Mouse (Mus musculus): ENCODE measurements around the gene Mypn.

Gene Mypn

DNA sequence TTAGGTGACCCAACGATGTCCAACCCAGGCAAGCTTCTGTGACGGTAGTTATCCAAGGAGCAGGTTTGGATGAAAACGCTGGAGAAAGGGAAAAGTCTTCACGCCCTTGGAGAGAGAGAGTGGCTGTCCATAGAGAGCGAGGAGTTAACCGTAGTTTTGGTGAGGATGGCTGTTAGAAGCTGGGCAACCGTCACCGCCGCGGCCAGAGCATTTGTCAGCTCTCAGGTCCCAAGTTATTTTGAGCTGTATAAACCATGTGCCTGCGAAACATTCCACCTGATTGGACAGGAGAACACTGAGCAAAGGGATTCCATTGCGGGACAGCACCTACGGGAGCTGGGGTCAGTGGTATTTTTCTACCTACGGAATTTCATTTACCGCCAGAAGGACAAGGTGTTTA is at the start of gene Mypn:
Gene Mypn, minus strand, starts transcription at position 225 of the 400 bp plus-strand sequence.
- DNase-seq, result no peak

DNA sequence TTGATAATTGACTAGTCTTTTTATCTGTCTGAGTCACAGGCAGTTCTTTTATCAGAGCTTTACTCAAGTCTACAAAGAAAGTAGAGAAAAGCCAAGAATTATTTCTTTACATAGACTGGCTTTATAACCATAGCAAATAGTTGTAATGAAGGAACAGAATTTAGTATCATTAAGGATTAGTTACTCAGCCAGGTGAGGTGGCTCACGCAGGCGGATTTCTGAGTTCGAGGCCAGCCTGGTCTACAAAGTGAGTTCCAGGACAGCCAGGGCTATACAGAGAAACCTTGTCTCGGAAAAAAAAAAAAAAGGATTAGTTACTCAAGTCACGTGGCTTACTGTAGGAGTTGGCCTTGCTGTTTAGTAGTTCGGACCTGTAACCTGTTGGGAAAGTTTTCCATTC is 44.7 kb upstream of the Mypn start:
- no peak for DNase-seq

DNA sequence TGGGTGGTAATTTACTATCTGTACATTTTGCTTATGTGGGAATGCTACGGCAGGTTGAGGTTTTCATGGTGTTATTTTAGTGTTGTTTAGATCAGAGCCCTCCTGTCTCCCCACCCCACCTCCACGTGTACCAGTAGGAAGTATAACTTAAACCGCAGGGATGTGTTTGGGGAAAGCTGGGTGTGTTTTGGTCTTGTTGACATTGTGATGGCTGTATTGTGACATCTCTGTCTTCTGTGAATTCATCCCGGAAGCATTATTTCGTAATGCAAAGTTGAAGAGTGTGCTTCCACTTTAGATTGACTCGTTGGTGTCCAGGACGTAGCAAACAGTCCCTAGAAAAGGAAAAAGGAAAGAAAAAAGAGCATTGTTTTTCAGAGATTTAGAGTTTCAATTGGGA is 43.7 kb upstream of the Mypn start:
- no peak for DNase-seq

GRCm38 (mm10) chr10:63245846-63246245 is 42.1 kb upstream of the Mypn start:
- no peak for DNase-seq

DNA sequence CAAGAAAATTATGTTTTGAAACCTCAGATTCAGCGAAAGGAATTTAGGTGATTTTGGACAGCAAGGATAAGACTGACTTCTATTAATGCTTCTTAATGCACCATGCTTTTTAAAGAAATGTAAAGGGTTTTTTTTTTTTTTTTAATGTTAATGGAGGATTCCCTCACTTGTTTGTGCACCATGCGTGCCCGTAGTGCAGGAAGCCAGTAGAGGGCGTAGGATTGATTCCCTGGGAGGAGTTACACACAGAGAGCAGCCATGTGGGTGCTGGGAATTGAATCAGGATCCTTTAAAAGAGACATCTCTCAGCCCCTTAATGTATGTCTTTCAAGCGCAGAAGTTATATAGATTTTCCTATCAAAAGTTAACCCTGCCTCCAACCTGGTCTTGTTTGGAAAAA is 41.0 kb upstream of the Mypn start:
- peak; percentile 4 to 24 for DNase-seq

DNA sequence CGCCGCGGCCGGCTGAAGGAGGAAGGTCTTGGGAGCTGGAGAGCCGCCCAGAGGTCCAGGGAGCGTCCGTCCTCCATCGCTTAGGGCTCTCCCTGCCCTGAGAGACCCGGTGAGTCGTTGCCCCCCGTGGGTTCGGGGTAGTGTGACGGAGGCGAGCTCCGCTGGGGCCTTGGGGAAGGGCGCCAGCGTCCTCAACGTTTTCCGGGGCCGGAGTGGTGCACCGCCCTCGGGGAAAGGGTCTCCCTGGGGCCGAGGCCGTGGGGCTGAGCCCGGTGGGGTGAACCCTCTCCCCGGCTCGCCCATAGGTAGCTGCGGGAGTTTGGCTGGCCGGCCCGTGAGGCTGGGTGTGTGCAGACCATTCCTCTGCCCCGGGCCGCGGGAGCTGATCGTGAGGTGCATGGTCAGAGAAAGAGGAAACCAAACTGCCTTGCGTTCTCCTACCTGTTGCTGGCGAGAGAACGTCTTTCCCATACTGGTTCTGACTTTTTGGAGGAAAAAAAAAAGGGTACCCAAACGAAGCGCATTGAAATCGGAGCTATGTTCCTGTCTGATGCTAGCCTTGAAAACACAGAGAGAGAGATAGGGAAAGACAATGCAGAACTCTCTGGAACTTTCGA is 40.4 kb upstream of the Mypn start:
- DNase-seq, result no peak

DNA sequence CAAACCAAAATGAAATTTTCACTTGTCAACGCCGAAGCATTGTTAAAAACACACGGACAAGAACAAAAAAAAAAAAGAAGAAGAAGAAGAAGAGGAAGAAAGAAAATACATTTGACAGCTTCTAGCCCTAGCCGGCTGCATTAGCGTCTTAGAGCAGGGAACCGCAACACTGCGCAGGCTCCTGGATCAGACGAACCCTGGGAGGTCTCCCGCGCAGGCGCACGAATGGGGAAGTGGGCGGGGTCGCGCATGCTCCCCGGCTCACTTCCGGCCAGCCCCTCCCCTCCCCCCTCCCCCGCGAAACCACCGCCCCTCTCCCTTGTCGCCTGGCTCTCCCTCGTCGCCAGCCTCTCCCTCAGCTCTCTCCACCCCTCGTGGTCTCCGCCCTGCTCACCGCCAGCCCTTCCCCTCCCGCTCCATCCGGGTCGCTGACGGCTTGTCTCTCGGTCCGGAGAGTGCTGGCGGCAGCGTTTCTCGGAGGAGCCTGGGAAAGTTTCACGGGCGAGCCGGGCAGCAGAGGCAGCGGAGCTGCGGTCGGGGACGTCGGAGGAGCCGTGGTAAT is 39.8 kb upstream of the Mypn start, which contains the start of gene Herc4:
Gene Herc4, plus strand, starts transcription at position 318 of the 562 bp plus-strand sequence.
- peak; percentile 90 to 95 for DNase-seq

- no peak for DNase-seq
These were observed 39.2 kb upstream of the Mypn start for GRCm38 (mm10) chr10:63242798-63243435.

DNA sequence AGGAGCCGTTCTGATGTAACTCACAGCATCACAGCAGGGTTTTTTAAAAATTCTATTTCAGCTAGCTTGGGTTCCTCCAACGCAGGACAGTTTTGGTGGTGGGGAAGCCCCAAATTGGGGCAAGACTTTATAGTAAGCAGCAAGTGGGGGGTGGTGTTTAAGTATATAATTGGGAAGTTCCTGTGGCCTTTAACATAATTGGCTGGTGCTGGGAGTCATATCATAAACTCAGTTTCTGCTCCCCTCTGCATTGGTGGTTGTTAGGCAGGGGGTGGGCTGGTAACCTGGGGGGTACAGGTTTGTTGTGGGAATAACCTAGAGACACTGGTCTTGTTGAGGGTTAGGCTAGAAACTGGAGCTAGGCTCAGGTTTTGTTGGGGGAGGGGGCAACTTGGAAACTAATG is 37.1 kb upstream of the Mypn start:
- DNase-seq, result no peak

DNA sequence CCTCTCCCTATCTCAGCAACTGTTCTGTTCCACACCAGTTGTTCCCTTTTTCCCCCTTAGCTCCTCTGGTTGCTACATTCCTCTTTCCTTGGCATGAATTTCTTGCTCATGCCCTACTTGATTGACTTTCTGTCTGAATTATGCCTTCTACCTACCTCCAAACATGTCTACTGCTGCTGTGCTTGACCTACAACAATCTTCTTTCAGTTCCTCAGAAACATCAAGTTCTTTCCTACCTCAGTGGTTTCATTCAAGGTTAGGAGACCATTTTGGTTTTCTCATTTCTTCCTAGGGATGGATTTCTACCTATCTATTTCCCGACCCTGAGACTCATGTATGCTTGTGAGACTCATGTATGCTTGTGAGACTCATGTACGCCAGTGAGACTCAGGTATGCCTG is 36.1 kb upstream of the Mypn start:
- no peak for DNase-seq

DNA sequence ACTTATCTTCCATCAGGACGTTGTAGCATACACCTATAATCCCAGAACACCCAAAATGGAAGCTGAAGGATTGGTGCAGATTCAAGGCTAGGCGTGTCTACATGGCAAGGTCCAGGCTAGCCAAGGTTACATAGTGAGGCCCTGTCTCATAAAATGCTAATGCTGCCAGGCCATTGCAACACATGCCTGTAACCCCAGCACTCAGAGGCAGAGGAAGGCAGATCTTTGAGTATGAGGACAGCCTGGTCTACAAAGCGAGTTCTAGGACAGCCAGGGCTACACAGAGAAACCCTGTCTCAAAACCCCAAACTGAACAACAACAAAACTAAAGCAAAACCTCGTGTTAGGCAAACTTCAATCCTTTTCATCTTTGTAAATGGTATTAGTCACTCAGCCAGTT is 34.3 kb upstream of the Mypn start:
- DNase-seq, result no peak

DNA sequence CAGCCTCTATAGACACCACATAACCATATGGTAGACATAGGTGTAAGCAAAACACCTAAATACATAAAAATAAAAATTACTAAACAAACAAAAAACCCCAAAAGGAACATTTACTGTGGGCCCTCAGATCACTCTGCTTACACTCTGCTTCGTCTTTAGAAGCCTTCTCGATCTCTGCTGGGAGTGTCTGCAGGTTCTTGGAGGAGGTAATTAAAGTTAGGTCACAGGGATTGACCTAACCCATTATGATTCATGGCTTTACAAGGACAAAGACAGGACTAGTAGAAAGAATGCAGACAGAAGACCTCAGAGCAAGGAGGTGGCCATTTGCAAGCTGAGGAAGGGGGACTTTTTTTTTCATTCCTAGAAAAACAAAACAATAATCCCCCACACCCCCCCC is 33.5 kb upstream of the Mypn start:
- no peak for DNase-seq

- DNase-seq, result no peak
These were observed 32.9 kb upstream of the Mypn start for GRCm38 (mm10) chr10:63236663-63237062.

DNA sequence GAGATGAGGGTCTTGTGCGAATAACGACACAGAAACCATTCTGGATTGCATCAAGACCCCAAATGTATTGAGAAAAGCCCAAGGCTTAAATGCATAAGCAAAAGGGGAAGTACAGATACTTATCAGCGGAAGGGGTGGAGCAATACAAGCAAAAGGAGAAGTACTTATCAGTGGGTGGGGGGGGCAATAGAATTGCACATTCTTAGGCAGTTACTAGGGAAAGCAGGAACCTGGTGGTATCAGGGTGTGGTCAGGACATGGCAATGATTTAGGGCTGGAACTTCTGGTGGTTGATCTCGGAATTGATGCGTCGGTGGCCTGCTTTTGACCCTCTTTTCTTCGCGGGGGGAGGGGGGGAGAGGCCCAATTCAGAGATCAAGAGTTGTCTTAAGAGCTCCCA is 32.1 kb upstream of the Mypn start:
- DNase-seq, result no peak

- DNase-seq, result no peak
These were observed 30.4 kb upstream of the Mypn start for GRCm38 (mm10) chr10:63234133-63234532.

- no peak for DNase-seq
These were observed 27.9 kb upstream of the Mypn start for GRCm38 (mm10) chr10:63231630-63232029.

DNA sequence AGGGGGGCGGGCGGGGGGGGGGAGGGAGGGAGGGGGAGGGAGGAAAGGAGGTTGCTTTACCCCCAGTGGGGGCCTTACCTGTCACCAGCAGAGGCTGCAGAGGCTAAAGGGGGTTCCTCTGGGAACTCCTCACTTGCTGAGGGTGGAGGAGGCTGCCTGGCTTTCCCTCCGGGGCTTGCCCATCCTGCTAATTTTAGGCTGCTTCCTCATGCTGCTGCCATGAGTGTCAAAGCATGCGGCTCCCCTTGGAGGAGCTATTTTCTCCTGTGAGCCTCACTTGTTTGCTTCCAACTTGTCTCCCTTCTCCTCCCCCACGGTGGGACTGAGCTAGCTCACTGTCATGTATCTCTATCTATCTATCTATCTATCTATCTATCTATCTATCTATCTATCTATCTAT is 27.1 kb upstream of the Mypn start:
- DNase-seq, result no peak

DNA sequence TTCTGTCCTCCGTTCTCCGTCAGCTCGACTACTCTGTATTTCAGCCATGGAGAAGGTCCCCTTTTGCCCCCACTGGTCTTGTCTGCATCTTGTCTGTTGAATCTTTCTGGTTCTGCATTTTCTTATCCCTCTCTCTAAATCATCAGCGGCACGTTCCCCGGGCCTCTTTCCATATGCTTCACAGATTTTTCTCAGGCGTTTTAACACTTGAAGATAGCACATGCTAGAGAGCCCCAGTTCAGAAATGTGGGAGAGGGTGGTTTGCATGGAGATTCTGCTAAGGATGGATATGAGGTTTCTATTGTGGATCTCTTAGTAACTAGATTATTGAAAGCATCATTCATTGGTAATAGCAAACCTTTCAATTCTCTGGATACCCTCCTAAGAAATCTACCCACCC is 26.5 kb upstream of the Mypn start:
- DNase-seq, result no peak

DNA sequence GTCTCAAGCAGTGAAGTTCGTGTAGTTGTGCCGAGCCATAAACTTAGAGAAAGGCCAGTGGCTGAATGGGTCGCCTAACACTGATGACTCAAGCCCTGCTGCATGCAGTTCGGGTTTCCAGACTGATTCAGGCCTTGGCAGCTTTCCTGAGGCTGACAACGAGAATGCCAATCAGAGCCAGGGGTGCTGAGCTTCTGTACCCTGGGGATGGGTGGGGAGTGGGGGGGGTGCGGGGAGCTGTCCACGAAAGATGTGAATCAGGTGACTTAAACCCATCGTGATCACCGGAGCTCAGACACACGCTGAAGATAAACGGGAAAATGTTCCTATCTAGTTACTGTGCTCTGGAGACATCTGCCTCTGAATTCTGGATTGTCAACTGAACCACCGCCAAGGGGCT is 20.6 kb upstream of the Mypn start:
- no peak for DNase-seq

DNA sequence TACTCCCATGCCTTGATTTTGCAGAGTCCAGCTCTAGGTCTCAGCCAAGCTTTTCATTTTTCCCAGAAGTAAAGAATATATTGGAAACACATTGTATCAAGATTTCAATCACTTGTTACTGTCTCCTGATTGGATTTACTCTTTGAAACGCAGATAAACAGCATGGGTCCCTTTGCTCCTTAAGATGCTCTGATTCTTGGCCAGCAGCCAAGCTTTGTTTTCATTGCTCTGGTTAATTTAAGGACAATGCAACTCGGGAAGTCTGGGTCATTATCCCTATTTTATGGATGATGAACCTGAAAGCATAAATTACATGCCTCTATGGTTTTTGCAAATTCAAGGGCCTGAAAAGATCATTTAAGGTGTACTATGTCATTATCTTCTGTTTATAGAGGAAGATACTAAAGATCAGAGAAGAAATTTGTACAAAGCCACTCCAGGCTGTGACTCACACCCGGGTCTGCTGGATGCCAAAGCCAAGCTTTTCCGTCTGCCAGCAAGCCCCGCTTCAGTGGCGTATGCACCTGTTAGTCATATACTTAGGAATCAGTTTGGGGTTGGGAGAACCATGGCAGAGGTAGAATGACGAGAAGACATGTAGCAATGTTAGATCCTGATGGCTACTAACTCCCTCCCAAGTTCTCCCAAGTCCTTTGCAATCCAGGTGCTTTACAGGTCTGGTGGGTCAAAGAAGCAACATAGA is 17.5 kb upstream of the Mypn start:
- DNase-seq, result no peak

DNA sequence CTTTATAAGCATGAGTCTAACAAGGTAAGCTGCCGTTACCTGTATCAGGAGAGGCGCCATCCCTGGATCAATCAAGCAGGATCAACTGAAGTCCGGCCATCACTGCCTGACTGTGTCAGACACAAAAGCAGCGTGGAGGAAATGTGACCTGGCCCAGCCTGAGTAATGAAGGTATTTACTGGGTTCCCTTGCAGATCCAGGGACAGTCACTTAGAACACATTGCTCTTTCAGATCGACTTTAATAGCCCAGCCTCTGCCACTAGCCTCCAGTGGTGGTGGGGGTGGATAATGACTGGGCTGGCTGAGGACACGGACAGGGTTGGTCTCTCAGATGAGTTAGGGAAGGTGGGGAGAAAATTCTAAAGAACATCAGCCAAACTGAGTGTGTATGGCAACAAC is 5.1 kb upstream of the Mypn start:
- DNase-seq, result no peak

- DNase-seq, result no peak
These were observed 750 bp downstream of the Mypn start for GRCm38 (mm10) chr10:63203002-63203401.

DNA sequence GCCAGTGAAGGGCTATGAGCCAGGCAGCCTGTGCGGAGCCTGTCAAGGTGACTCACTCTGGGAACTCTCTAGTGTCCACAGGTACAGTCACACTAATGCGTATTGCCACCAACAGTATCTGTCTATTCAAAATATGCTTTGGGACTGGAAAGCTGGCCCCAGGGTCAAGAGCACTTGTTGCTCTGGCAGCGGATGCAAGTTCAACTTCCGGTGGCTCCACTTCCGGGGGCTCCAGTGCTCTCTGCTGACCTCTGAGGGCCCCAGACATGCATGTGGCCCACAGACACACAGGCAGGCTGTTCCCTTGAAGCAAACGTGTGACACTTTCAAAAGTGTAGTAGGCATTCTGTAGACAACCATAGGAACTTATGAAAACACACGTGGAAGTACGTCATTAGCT is 2.2 kb downstream of the Mypn start:
- DNase-seq, result no peak

- DNase-seq, result no peak
These were observed 4.7 kb downstream of the Mypn start for GRCm38 (mm10) chr10:63199008-63199407.

Measured in thymus, adult 18-20 months (tissue).